Mouse (Mus musculus) embryonic fibroblast, embryonic 13.5 days (primary cell): ENCODE measurements at regions not wholly inside any gene's neighbourhood (a gene's known extent, or its start where the extent isn't known, plus 50 kb on each side); places are given as distances from the start of the nearest gene placed in this dataset.

Experiments
- H3K27ac ChIP-seq: 2 replicates; pipeline ENCODE4 v1.5.1; 2012; ENCODE audit warnings: low read length, control low read depth, inconsistent platforms; ENCODE audit not compliant: insufficient read depth
- H3K4me1 ChIP-seq: 2 replicates; pipeline ENCODE4 v1.6.1; 2011; ENCODE audit warnings: low read length; ENCODE audit not compliant: control insufficient read depth, insufficient read depth
- H3K4me3 ChIP-seq: 2 replicates; pipeline ENCODE4 v1.5.1; 2011; ENCODE audit warnings: mild to moderate bottlenecking, control low read depth, low read length; ENCODE audit not compliant: insufficient read depth
- CTCF ChIP-seq: IDR thresholded peaks from 2 replicates; pipeline ENCODE4 v1.5.1; 2011; ENCODE audit warnings: mild to moderate bottlenecking, control low read depth, low read length, moderate library complexity, borderline replicate concordance; ENCODE audit not compliant: insufficient read depth
- POLR2A ChIP-seq: IDR thresholded peaks from 2 replicates; pipeline ENCODE4 v1.6.1; 2011; ENCODE audit warnings: low read depth, mild to moderate bottlenecking, control low read depth, low read length, moderate library complexity

GRCm38 (mm10) chr12:71487591-71488435 lies 178.1 kb downstream of the Dact1 start:
- Histone ChIP-seq H3K4me3 (no peak overlapping the region), H3K27ac (0 out of 2 replicates have a peak overlapping the region, but pooled peaks have one; percentile 0), H3K4me1 (peaks cover 9% of the 10 kb centered on the region)
- TF ChIP-seq POLR2A (no peak), CTCF (no peak)

GRCm38 (mm10) chr12:71489295-71489694 lies 179.6 kb downstream of the Dact1 start:
- TF ChIP-seq CTCF (no peak), POLR2A (no peak)
- peaks cover 5% of the 10 kb centered on the region; the same call in 1 of the 2 replicates for H3K4me1 ChIP-seq
- H3K27ac ChIP-seq: no peak overlapping the region
- H3K4me3 ChIP-seq: no peak overlapping the region

DNA sequence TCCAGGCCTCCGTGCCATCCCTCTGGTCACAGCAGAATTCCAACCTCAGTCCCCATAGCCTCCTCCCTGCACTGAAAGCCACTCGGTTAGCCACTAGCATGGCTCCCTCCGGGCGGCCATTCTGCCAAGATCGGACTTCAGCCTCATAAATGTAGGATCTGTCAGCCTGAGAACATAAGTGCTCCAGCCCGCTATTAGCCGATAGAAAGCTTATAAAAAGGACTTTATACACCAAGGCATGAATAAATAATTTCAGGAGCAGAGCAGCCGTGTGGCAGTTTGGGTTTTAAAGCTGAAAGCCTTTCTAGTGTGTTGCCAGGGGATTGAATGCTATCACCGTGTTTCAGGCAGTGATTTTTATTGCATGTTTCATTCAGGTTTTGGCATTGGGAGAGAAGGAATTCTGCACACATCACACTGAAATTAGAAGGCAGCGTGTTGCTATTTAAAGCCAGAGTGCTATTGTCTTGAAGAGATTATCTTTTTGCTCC lies 185.2 kb downstream of the Dact1 start:
- TF ChIP-seq POLR2A: no peak
- TF ChIP-seq CTCF: no peak
- Histone ChIP-seq H3K27ac (no peak overlapping the region), H3K4me1 (peaks cover 4% of the 10 kb centered on the region; the same call in 1 of the 2 replicates), H3K4me3 (no peak overlapping the region)

DNA sequence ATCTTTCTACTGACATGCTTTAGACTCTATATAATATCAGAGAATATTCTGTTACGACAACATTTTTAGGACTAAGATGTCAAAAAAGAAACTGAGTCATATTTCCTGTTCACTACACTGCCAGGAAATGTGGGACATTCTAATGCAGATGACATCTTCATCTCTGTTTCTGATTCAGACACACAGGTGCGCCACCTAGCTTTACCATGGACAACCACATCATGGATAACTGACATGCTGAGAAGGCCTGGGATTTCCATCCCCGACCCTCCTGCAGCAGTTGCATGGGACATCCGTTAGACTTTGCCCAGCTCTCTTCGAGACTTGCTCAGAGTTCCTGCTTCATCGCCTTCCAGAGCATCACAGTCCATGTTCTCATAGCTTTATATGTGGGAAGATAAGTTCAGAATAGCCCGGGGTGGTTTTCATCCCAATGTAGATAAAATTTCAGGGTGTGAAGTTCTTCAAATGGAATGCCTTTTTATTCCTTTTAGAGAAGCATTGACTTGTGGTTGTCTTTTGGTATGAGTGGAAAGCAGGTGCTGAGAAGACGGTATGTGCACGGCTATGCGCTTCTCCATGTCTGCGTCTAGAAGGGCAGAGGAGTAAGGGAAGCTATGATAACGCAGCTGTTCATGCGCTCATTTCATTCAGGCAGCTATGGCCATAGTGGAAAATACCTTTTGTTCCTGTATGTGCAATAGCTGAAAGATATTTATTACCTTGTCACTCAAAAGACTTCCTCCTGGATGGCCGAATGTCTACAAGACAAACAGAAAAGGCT lies 188.8 kb downstream of the Dact1 start:
- TF ChIP-seq POLR2A (no peak), CTCF (peak; percentile 12; the same call in 1 of the 2 replicates)
- H3K4me3 ChIP-seq: no peak overlapping the region
- H3K27ac ChIP-seq: no peak overlapping the region
- H3K4me1 ChIP-seq: peaks cover 4% of the 10 kb centered on the region

DNA sequence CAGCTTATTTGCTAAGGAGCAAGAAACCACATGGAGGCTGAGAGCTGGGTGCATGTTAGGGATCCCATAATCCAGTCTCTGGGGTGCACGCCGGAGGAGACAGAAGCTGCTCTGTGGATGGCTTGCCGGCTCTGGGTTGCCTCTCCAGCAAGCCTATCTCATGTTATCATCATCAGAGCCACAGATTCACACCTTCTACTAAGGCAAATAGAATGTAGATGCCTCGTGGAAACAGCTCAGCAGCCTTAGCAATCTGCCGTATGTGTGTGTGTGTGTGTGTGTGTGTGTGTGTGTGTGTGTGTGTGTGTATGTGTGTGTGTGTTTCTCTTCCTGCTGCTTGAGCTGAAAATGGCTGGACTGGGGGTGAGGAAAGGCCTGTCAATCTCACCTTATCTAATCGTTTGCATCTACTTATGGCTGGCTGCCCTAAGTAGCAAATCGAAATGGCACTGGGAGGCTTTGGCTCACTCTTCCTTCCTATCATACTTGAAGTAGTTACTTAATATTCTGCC lies 191.7 kb downstream of the Dact1 start:
- H3K4me1 ChIP-seq: peaks cover 4% of the 10 kb centered on the region
- peak overlapping the region; percentile 11 for H3K27ac ChIP-seq
- H3K4me3 ChIP-seq: no peak overlapping the region
- TF ChIP-seq CTCF (no peak), POLR2A (no peak)

DNA sequence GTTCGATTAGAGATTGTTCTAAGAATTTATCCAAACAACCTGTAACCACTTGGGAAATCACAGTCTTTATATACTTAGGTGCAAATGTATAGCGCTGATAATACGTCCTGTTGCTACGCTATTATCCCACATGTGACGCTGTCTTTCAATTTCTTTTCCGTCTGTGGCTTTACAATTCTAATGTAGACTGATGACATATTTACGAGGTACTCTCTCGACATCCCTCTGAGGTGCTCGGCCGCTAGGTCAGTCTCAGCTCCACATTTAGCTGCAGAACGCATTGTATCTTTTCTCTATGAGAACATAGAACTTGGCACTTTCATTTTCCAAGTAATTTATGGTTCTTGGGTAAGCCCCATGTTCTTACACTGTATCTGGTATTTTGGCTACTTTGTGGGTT lies 193.6 kb downstream of the Dact1 start:
- Histone ChIP-seq H3K4me1 (peaks cover 3% of the 10 kb centered on the region), H3K27ac (no peak overlapping the region), H3K4me3 (no peak overlapping the region)
- TF ChIP-seq CTCF (no peak), POLR2A (no peak)

DNA sequence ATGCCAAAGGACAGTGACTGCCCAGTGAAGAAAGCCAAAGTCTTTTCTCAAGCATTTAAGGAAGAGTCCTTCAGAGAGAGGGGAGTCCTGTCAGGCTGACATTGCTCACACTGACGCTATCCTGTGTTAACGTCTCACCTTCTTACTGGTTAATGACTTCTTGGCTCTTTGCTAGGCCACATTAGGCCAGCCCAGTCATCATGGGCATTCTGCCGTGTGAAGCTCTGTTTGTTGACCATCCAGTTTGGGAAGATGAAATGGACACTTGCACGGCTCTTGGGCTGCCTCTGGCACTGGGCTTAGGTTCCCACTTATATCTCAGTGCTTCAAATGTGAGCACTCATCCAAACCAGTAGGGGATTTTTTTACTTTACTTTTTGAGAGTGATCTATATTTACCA lies 196.5 kb downstream of the Dact1 start:
- TF ChIP-seq POLR2A (no peak), CTCF (no peak)
- 0 out of 2 replicates have a peak overlapping the region, but pooled peaks have one; percentile 15 for H3K27ac ChIP-seq
- H3K4me1 ChIP-seq: peaks cover 3% of the 10 kb centered on the region
- no peak overlapping the region for H3K4me3 ChIP-seq

DNA sequence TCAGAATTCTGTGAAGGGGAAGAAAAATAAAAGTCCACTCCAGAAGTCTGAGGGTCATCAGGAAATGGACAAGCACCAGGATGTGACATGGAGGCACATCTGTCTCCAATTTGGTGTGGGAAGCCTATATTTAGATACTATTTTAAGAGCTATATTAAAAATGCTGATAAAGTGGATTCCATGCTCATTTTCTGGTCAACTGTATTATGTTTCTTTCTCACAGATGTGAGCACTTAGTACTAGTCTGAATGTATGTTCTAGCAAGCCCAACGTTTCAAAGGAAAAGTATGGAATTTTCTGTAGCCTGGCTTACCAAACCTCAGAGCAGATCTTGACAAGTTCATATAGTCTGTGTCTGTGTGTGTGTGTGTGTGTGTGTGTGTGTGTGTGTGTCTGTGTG lies 197.0 kb downstream of the Dact1 start:
- no peak overlapping the region for H3K4me3 ChIP-seq
- H3K27ac ChIP-seq: peak overlapping the region; percentile 78
- no peak for TF ChIP-seq CTCF
- no peak for TF ChIP-seq POLR2A
- H3K4me1 ChIP-seq: peaks cover 3% of the 10 kb centered on the region

DNA sequence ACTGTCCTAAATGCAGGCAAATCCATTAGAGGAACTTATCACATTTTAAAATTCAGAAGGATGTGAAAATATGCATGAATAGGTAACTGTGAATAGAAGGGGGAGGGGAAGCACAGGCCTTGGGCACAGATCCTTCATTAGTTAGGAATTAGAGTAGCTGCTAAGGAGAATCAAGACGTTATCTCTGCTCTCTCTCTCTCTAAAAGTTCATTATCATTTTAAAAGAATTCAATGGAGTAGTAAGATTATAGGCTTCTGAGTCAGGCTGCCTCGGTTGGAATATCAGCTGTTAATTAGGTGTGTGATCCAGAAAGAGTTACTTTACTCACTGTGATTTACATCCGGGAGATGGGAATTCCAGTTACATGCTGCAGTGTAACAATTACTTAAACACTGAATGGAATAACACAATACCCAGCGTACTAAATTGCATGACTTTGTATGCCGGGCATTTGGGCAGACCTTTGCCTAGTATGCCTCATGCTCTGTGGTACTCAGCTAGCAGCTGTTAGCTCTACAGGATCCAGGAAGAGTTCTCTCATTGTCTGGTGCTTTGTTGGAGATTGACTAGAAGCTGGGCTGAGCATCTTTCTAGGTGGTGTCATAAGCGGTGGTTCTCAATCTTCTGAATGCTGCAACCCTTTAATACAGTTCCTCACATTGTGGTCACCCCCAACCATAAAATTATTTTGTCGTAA lies 203.4 kb downstream of the Dact1 start:
- Histone ChIP-seq H3K4me3 (no peak overlapping the region), H3K27ac (no peak overlapping the region), H3K4me1 (peaks cover 3% of the 10 kb centered on the region; the same call in 1 of the 2 replicates)
- TF ChIP-seq POLR2A (no peak), CTCF (no peak)
